Mouse (Mus musculus) 416B (cell line): ENCODE measurements at regions not wholly inside any gene's neighbourhood (a gene's known extent, or its start where the extent isn't known, plus 50 kb on each side); places are given as distances from the start of the nearest gene placed in this dataset.

ENCODE experiments used
- DNase-seq: peaks from one replicate; pipeline ENCODE4 v3.0.0; 2011; ENCODE audit warnings: low read depth

GRCm38 (mm10) chr13:83872887-83873286, 349.2 kb upstream of the Tmem161b start:
- no peak for DNase-seq

DNA sequence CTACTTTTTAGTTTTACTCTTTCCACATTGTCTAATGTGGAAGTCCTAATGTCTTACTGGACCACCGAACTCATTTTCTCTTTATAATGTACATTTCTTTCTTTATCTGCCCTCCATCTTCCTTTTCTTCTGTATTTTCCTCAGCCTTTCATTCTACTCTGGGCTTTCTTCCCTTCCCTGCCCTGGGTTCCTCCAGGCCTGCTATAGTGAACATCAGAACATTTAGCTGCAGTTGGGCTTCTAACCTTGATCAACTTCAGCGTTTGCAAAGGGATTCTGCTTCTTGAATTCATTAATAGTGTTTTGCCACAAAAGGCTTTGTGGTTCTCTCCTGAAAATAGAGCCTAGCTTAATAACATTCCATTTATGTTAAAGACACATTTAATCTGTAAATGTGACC, 342.5 kb upstream of the Tmem161b start:
- no peak for DNase-seq

GRCm38 (mm10) chr13:83880305-83880704, 341.8 kb upstream of the Tmem161b start:
- DNase-seq = no peak

- no peak for DNase-seq
These were observed 341.3 kb upstream of the Tmem161b start for GRCm38 (mm10) chr13:83880772-83881171.

DNA sequence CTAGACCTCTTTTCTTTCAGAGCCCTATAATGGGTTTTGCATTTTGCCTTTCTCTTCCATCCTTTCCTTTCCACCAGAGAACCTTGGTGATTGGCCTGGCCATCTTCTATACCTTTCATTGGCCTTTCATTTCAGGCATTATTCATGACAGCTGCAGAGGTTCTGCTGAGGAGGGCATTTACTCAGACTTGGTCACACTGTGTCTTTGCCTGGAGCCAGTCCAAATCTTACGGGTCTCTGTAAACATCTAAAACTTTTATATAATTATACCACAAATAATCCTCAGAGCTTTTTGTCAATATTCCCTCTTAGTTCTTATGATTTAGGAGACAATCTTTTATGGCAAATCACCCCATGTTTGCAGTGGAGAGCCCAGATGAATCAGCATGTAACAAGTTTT, 339.3 kb upstream of the Tmem161b start:
- no peak for DNase-seq

DNA sequence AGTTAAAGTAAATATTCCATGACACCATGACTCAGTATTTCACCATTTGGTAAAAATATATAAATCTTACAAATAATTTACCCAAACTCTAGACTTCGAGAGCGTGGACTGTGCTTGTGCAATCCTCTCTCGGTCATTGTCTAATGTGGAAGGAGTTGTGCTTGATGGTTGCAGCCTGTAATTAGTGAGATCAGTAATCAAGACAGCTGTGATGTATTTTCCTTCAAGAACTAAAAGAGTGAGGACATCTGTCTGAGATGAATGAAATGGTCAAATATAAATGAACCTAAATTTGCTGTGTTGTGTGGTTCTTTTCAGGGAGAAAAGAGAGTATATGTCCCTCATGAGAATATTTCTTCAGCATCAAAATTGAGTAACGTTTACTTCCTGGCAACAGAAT, 338.3 kb upstream of the Tmem161b start:
- DNase-seq = no peak

GRCm38 (mm10) chr13:83884226-83884625, 337.9 kb upstream of the Tmem161b start:
- no peak for DNase-seq

- no peak for DNase-seq
These were observed 337.1 kb upstream of the Tmem161b start for GRCm38 (mm10) chr13:83884766-83885543.

- DNase-seq = no peak
These were observed 336.4 kb upstream of the Tmem161b start for GRCm38 (mm10) chr13:83885729-83886128.

DNA sequence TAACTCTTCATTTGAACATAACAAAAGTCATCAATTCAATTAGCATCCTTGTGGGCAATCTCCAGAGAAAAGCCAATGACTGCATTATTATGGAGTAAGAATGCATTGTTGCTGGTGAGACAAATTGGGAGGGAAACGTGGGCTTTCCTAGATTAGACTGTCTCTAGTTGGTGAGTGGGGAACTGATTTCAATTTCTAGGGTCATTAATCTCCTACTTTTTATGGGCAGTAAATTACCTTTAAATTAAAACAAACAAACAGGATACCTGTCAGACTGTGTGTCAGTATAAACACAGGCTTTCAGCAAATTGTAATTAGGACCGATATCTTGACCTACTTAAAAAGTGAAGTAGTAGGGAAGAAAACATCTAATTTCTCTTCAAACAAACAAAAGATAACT, 307.4 kb upstream of the Tmem161b start:
- no peak for DNase-seq

GRCm38 (mm10) chr13:83932761-83933160, 289.3 kb upstream of the Tmem161b start:
- no peak for DNase-seq

- no peak for DNase-seq
These were observed 275.6 kb upstream of the Tmem161b start for GRCm38 (mm10) chr13:83946495-83946894.

- DNase-seq = no peak
These were observed 270.9 kb upstream of the Tmem161b start for GRCm38 (mm10) chr13:83951163-83951562.

GRCm38 (mm10) chr13:83951808-83952207, 270.3 kb upstream of the Tmem161b start:
- no peak for DNase-seq

GRCm38 (mm10) chr13:83952353-83952752, 269.7 kb upstream of the Tmem161b start:
- DNase-seq = no peak

DNA sequence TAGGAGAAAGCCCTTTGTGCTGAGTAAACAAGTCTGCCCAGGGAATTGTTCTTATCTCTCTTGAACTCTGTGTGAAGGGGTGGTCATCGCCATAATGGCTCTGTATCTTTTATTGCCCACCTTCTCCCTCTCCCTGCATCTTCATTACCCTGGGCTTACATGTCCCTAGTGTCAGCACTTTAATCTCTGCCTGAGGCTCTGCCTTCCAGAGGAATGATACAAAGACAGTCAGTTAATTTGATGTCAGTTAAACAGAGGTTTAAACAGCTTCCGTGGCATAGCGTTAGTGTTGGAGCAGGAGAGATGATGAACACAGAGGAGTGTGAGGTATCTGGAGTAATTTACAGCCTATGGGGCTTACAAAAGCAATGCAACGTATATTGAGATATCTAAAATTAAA, 269.2 kb upstream of the Tmem161b start:
- no peak for DNase-seq

GRCm38 (mm10) chr13:83955701-83956100, 266.4 kb upstream of the Tmem161b start:
- no peak for DNase-seq

GRCm38 (mm10) chr13:83978541-83978940, 243.6 kb upstream of the Tmem161b start:
- DNase-seq = no peak

DNA sequence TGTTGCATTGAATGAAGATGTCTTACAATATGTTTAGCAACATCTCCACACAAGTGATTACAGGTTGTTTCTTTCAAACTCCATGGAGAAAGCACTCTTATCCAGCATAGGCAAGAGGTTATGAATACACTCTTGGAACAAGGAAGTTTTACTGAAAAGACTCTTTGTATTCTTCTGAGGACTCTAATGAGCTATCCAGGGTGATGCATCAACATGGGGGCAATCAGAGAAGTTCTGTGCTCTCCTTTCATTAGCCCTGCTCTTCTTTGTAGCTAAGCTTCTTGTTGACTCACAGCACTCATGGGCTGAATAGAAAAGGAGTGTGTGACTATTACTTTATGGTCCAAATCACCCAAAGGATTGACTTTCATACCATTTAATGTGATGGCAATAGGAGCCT, 242.6 kb upstream of the Tmem161b start:
- no peak for DNase-seq

DNA sequence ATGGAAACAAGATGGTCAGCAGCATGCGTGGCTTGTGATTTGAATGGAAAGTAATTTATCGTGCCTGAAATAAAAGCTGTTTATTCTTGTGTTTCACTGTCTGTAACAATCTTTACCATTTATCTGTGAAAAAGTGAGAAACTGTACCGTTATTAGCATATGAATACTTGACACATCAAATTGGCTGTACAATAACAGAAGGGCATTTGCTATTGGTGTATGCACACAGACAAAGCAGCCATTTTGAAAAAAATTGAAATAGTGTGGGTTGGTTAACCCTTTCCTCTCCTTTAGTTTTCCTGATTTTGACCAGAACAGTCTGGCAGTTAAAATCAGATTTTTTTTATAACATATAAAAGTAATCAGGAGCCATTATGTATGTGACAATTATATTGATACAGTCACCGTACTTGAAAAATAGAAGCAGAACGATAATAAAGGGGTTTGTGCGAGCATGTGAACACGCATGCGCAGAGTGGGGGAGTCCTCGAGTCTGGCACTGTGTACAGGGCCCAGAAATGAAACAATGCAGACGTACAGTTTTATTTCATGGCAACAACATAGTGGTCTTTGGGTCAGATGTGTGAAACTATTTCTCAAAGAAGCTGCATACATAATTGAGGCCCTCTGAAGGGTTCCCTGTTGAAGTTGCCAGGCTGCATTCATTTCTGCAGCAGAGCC, 237.3 kb upstream of the Tmem161b start:
- no peak for DNase-seq

GRCm38 (mm10) chr13:83987746-83988423, 234.2 kb upstream of the Tmem161b start:
- DNase-seq = no peak

- DNase-seq = no peak
These were observed 233.6 kb upstream of the Tmem161b start for GRCm38 (mm10) chr13:83988517-83988916.
